Mouse (Mus musculus): Measurements from ENCODE around the gene Tars. TPM values are rescaled to one million over a fixed set of nuclear protein-coding genes. Genes with fewer than 3 reads are reported as not detected.

Gene Tars
- total and polyA plus RNA-seq, 2 experiments from 2014 or later, result 36.5 to 38.9 TPM

GRCm38 (mm10) chr15:11408155-11408826 lies 8.8 kb upstream of the Tars start:
- Histone ChIP-seq H3K36me3 (ENCODE audit: insufficient read depth) (no peaks in the 10 kb centered on the region), H3K4me2 (ENCODE audit: low read depth) (no peak overlapping the region), H3K4me1 (ENCODE audit: insufficient read depth) (no peaks in the 10 kb centered on the region), H3K27me3 (ENCODE audit: insufficient read depth, low read length) (no peaks in the 10 kb centered on the region), H3K9ac (no peak overlapping the region), H3K27ac (ENCODE audit: low read depth, low read length) (no peak overlapping the region), H3K9me3 (ENCODE audit: low read length) (no peaks in the 10 kb centered on the region), H3K4me3 (ENCODE audit: low read depth, low read length) (no peak overlapping the region)
- DNase-seq, result peak; percentile 81
- peak; percentile 74 for TF ChIP-seq CTCF (IDR thresholded peaks at IDR 0.05; ENCODE audit: low read depth)
- peak; percentile 80 for ATAC-seq
- WGBS, result 41% methylated on average over 7 of the region's 7 CpGs

GRCm38 (mm10) chr15:11407381-11407780 lies 7.9 kb upstream of the Tars start:
- Histone ChIP-seq H3K4me1 (ENCODE audit: insufficient read depth) (no peaks in the 10 kb centered on the region), H3K4me3 (ENCODE audit: low read depth, low read length) (no peak overlapping the region), H3K9ac (no peak overlapping the region), H3K27ac (ENCODE audit: low read depth, low read length) (no peak overlapping the region), H3K4me2 (ENCODE audit: low read depth) (no peak overlapping the region), H3K27me3 (ENCODE audit: insufficient read depth, low read length) (no peaks in the 10 kb centered on the region), H3K36me3 (ENCODE audit: insufficient read depth) (no peaks in the 10 kb centered on the region), H3K9me3 (ENCODE audit: low read length) (no peaks in the 10 kb centered on the region)
- WGBS, result 12% methylated on average over 8 of the region's 8 CpGs
- peak; percentile 85 for TF ChIP-seq CTCF (IDR thresholded peaks at IDR 0.05; ENCODE audit: low read depth)
- ATAC-seq, result peak; percentile 65
- DNase-seq, result peak; percentile 81

DNA sequence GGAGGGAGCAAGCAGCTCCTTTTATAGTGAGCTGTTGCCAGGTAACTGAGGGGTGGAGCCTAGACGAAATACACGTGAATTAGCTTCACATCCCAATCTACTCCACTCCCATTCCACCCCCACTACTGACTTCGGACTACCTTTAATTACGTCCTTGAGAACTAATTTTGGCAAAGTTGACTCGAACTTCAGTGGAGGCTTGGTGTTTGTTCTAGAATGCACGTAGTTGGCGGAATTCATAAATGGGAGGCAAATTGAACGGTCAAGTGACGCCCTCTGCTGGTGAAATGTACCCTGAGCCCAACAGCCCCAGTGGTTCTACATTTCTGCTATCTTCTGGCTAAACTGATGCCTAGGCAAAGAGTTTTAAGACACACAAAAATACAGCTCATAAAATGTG lies 7.3 kb upstream of the Tars start:
- peak; percentile 30; the same call in 1 of the 2 replicates for ATAC-seq
- peak; percentile 41 for DNase-seq
- no peaks in the 10 kb centered on the region for H3K4me1 ChIP-seq (ENCODE audit: insufficient read depth)

DNA sequence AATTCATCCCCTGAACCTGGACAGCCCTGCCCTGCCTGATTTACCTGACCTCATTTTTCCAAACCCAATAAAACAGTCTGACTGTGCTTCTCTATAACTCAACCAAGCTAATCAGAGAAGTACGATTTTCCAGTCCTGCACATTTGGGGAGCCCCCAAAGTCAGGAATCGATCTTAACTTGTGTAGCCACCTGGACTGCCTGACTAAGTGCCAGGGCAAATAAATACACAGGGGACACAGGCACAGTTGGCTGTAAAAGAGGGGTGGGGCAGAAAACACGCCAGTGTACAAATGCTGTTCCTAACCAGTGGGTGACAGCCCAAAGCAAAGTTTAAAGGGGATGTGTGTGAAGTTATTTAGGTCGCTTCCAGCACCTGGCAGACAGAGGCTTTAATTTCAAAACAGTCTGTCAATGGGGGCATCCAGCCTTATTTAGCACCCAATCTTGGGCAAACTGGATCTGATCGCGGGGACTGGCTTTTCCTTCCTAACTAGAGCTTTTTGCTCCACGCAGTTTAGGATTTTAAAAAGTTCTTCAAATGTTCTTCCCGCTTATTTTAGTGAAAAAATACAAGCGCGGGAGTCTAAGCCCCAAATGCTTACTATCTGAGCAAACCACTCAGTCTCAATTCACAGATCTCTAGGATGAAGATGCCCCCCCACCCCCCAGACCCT lies 652 bp downstream of the Tars start:
- H3K9me3 ChIP-seq (ENCODE audit: low read length), result no peaks in the 10 kb centered on the region
- no peak overlapping the region for H3K27ac ChIP-seq (ENCODE audit: low read depth, low read length)
- H3K4me3 ChIP-seq (ENCODE audit: low read depth, low read length), result peak overlapping the region; percentile 83
- H3K27me3 ChIP-seq (ENCODE audit: insufficient read depth, low read length), result no peaks in the 10 kb centered on the region
- DNase-seq (no peak), ATAC-seq (no peak)
- H3K4me1 ChIP-seq (ENCODE audit: insufficient read depth), result peaks cover 9% of the 10 kb centered on the region; the same call in 1 of the 2 replicates
- WGBS, result 7% methylated on average over 10 of the region's 10 CpGs
- H3K4me2 ChIP-seq (ENCODE audit: low read depth), result peak overlapping the region; percentile 67
- H3K36me3 ChIP-seq (ENCODE audit: insufficient read depth), result peaks cover 8% of the 10 kb centered on the region; the same call in 1 of the 2 replicates
- peak overlapping the region; percentile 70 for H3K9ac ChIP-seq
- TF ChIP-seq CTCF (IDR thresholded peaks at IDR 0.05; ENCODE audit: low read depth), result no peak

More for the DNA sequence above, 7.3 kb upstream of the Tars start:
- Histone ChIP-seq H3K27ac (ENCODE audit: low read depth, low read length) (no peak overlapping the region), H3K36me3 (ENCODE audit: insufficient read depth) (no peaks in the 10 kb centered on the region), H3K9me3 (ENCODE audit: low read length) (no peaks in the 10 kb centered on the region), H3K4me2 (ENCODE audit: low read depth) (no peak overlapping the region), H3K4me3 (ENCODE audit: low read depth, low read length) (no peak overlapping the region), H3K9ac (no peak overlapping the region), H3K27me3 (ENCODE audit: insufficient read depth, low read length) (no peaks in the 10 kb centered on the region)
- peak; percentile 51 for TF ChIP-seq CTCF (IDR thresholded peaks at IDR 0.05; ENCODE audit: low read depth)
- WGBS, result 26% methylated on average over 9 of the region's 9 CpGs

GRCm38 (mm10) chr15:11396421-11396820 lies 3.0 kb downstream of the Tars start:
- Histone ChIP-seq H3K36me3 (ENCODE audit: insufficient read depth) (peaks cover 31% of the 10 kb centered on the region), H3K9me3 (ENCODE audit: low read length) (no peaks in the 10 kb centered on the region), H3K4me2 (ENCODE audit: low read depth) (no peak overlapping the region), H3K9ac (no peak overlapping the region), H3K27ac (ENCODE audit: low read depth, low read length) (no peak overlapping the region), H3K4me1 (ENCODE audit: insufficient read depth) (peaks cover 9% of the 10 kb centered on the region; the same call in 1 of the 2 replicates), H3K27me3 (ENCODE audit: insufficient read depth, low read length) (no peaks in the 10 kb centered on the region), H3K4me3 (ENCODE audit: low read depth, low read length) (no peak overlapping the region)
- ATAC-seq (no peak), DNase-seq (no peak)
- no peak for TF ChIP-seq CTCF (IDR thresholded peaks at IDR 0.05; ENCODE audit: low read depth)
- 96% methylated on average over 6 of the region's 6 CpGs for WGBS

DNA sequence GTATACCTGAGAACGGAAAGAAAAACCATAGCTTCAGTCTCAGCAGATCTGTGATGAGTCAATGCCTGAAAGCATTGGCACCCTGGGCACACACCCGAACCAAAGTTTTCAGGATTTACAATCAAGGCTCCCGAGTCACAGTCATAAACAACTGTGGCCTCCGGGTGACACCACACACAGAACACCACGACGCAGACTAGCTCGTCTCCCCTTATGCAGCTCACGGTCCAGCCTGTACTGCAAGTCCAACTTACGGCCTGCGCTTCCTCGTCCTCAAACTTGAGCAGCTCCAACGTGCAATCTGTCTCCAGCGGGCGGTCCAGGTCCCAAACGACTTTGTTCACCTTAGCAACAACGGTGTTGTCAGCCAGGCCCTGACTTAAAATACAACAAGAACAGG lies 6.6 kb downstream of the Tars start:
- WGBS, result 96% methylated on average over 16 of the region's 16 CpGs
- no peak for TF ChIP-seq CTCF (IDR thresholded peaks at IDR 0.05; ENCODE audit: low read depth)
- H3K27ac ChIP-seq (ENCODE audit: low read depth, low read length), result no peak overlapping the region
- peaks cover 64% of the 10 kb centered on the region for H3K36me3 ChIP-seq (ENCODE audit: insufficient read depth)
- no peak overlapping the region for H3K4me3 ChIP-seq (ENCODE audit: low read depth, low read length)
- no peak overlapping the region for H3K9ac ChIP-seq
- H3K9me3 ChIP-seq (ENCODE audit: low read length), result no peaks in the 10 kb centered on the region
- no peaks in the 10 kb centered on the region for H3K4me1 ChIP-seq (ENCODE audit: insufficient read depth)
- no peak for DNase-seq
- ATAC-seq, result no peak
- H3K27me3 ChIP-seq (ENCODE audit: insufficient read depth, low read length), result no peaks in the 10 kb centered on the region
- no peak overlapping the region for H3K4me2 ChIP-seq (ENCODE audit: low read depth)

DNA sequence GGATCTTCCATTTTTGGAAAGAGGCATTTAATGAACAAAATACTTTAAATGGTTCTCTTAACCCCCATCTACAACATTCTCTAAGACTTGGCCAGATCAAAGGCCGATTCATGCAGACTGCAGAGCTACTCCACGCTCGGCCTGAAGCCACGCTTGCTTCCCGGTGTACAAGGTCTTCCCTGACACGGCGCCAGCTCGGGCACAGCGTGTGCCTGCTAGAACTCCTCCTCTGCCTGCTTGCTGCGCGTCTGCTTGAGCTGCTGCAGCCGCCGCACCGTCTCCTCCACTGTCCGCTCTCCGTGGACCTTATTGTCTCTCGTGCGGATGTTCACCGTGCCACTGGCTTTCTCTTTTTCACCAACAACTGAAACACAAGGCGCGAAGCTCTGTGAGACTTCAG lies 15.7 kb downstream of the Tars start:
- H3K36me3 ChIP-seq (ENCODE audit: insufficient read depth), result peaks cover 47% of the 10 kb centered on the region
- WGBS, result 93% methylated on average over 21 of the region's 21 CpGs
- no peak overlapping the region for H3K27ac ChIP-seq (ENCODE audit: low read depth, low read length)

More for the DNA sequence above, 15.7 kb downstream of the Tars start:
- Histone ChIP-seq H3K4me2 (ENCODE audit: low read depth) (no peak overlapping the region), H3K9ac (no peak overlapping the region), H3K4me1 (ENCODE audit: insufficient read depth) (no peaks in the 10 kb centered on the region), H3K4me3 (ENCODE audit: low read depth, low read length) (no peak overlapping the region), H3K9me3 (ENCODE audit: low read length) (no peaks in the 10 kb centered on the region), H3K27me3 (ENCODE audit: insufficient read depth, low read length) (no peaks in the 10 kb centered on the region)
- no peak for TF ChIP-seq CTCF (IDR thresholded peaks at IDR 0.05; ENCODE audit: low read depth)
- ATAC-seq (no peak), DNase-seq (no peak)
